Mouse (Mus musculus): Measurements from ENCODE around the gene Lrrc25. TPM values are rescaled to one million over a fixed set of nuclear protein-coding genes. Genes with fewer than 3 reads are reported as not detected.

Lrrc25 gene
- total RNA-seq, 2 experiments from 2014 or later: 1.4 to 1.5 TPM

GRCm38 (mm10) chr8:70610796-70611771 is 4.9 kb upstream of the Lrrc25 start:
- peak; percentile 77 for DNase-seq (ENCODE audit: low spot score)
- intact Hi-C loops (cut with DNase I): loop anchor here (2.0 to 5.0 kb wide), 3 partner anchors 41 to 146 kb away; no protein-coding TSS in a partner anchor

GRCm38 (mm10) chr8:70611849-70612248 is 4.1 kb upstream of the Lrrc25 start:
- DNase-seq (ENCODE audit: low spot score): peak; percentile 73
- intact Hi-C loops (cut with DNase I): loop anchor here (2.0 to 5.0 kb wide), 4 partner anchors 17 to 145 kb away; no protein-coding TSS in a partner anchor

- no peak for DNase-seq (ENCODE audit: low spot score)
- intact Hi-C loops (cut with DNase I): loop anchor here (2.0 to 5.0 kb wide), 3 partner anchors 15 to 144 kb away; no protein-coding TSS in a partner anchor
Measured at GRCm38 (mm10) chr8:70613763-70614162, 2.2 kb upstream of the Lrrc25 start.

DNA sequence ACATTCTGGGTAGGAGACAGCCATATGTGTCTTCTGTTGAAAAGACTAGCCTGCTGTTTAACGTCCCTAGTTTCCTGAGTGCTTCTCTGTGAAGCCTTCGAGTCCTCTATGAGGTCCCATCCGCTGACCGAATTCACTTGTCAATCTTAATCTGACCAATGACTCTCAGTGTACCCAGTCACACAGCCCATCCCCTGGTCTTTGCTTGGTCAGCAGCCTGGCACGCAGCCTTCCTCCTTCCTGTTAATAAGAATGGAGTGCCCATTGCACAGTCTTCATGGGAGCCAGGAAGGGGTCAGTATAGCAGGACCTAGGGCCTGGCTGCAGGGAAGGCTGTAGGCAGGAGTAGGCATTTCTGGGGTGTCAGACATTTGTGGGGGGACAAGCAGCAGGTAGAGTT is 1.5 kb upstream of the Lrrc25 start:
- DNase-seq (ENCODE audit: low spot score): no peak
- intact Hi-C loops (cut with DNase I): loop anchor here (5.0 kb wide), 2 partner anchors 38 to 143 kb away; no protein-coding TSS in a partner anchor

DNA sequence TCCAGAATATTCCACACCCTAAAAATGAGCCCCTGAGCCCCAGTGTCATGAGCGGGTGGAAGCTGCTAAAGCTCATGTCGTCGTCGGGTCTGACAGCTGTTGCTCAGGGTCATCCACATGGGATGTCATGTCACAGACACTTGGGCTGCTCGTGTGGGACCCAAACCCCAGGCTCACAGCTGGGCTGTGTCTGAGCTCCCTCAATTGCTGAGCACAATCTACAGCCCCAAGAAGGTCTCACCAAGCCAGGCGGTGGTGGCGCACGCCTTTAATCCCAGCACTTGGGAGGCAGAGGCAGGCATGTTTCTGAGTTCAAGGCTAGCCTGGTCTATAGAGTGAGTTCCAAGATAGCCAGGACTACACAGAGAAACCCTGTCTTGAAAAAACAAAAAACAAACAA is 674 bp upstream of the Lrrc25 start:
- DNase-seq (ENCODE audit: low spot score): no peak
- intact Hi-C loops (cut with DNase I): no loop called here

DNA sequence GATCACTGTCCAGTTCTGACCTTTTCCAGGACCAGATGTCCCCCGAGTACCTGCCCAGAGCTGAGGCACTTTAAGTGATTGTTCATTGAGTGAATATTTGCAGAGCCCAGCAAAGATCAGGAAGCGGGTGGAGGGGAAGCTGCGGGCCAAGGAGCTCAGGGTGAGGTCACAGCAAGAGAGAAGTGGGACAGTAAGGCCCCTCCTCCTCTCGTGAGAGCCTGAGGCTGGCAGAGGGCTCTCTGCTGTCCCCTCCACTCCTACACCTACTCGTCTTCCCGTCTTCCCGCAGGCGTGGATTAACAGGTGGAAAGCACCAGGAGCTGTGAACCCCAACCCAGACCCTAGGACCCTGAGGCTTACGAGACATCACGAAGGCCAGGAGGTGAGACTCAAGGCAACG is 690 bp downstream of the Lrrc25 start:
- no peak for DNase-seq (ENCODE audit: low spot score)
- intact Hi-C loops (cut with DNase I): no loop called here

DNA sequence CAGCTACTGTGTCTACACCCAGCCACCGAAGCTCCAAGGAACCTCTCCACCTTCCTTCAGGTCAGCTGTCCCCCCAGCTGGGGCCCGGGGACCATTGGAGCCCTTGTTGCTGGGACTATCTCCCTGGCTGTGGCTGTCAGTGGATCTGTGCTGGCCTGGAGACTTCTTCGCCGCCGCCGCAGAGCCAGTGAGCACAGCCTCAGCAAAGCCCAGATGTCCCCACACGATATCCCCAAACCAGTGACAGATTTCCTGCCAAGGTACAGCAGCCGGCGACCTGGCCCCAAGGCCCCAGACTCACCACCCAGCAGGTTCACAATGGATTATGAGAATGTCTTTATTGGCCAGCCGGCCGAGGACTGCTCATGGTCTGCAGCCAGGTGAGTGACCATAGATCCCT is 2.0 kb downstream of the Lrrc25 start:
- intact Hi-C loops (cut with DNase I): no loop called here
- no peak for DNase-seq (ENCODE audit: low spot score)

DNA sequence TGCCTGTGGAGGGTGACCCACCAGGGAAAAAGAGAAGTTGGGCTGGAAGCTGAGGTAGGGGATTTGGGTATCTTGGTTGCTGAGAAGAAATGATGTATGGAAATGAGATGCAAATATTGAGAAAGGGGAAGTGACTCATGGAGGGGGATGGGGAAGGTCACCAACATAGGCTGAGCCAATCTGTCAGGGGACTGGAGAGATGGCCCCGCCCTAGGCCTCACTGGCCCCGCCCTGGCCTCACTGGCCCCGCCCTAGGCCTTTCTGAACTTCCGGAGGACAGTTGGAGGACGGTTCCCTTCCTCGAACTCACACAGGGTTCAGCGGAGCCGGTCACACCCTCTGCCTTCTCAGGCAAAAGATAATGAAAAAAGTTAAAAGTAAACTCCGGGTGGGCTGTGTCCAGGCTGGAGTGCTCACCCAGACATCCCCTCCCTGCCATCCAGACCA is 3.0 kb downstream of the Lrrc25 start:
- intact Hi-C loops (cut with DNase I): no loop called here
- no peak for DNase-seq (ENCODE audit: low spot score)

DNA sequence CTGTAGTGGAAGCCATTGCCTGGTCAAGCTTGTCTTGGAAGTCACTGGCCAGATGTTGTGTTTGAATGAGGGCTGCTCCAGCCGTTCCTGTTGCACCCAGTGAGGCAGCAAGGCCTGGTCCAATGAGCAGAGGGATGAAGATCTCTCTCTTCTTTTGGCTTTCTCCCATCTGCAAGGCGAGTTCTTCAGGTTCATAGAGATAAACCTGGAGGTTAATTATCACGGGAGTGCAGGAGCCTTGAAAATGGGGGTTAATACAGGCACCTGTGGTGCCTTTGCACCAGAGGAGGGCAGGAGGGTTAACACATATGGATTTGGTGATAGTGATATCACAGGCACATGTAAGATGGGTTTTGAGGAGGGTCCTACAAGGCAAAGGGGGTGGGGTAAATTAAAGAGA is 6.3 kb downstream of the Lrrc25 start:
- intact Hi-C loops (cut with DNase I): no loop called here
- DNase-seq (ENCODE audit: low spot score): no peak

DNA sequence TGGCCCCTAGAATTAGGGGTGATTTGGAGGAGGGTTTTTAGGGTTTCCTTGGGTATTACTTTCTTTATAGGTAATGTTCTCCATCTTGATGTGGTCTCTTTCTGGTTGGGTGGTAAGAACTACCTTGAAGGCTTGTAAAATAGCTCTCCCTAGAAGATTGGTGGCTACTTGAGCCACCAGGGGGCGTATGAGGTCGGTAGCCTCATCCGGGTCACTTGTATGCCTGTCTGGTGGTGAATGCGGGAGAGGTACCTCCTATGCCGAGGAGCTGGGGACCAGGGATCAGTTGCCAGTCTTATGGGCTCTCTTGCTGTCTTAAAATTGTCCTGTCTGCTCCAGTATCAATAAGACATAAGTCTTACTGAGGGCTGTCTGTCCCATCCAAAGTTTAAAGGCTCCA is 9.1 kb downstream of the Lrrc25 start:
- intact Hi-C loops (cut with DNase I): no loop called here
- no peak for DNase-seq (ENCODE audit: low spot score)

GRCm38 (mm10) chr8:70627041-70627440 is 11.1 kb downstream of the Lrrc25 start:
- no peak for DNase-seq (ENCODE audit: low spot score)
- intact Hi-C loops (cut with DNase I): no loop called here

- intact Hi-C loops (cut with DNase I): loop anchor here (1.0 to 2.0 kb wide), 2 partner anchors 16 to 22 kb away; no protein-coding TSS in a partner anchor
- no peak for DNase-seq (ENCODE audit: low spot score)
Measured at GRCm38 (mm10) chr8:70628986-70629490, 13.1 kb downstream of the Lrrc25 start.

DNA sequence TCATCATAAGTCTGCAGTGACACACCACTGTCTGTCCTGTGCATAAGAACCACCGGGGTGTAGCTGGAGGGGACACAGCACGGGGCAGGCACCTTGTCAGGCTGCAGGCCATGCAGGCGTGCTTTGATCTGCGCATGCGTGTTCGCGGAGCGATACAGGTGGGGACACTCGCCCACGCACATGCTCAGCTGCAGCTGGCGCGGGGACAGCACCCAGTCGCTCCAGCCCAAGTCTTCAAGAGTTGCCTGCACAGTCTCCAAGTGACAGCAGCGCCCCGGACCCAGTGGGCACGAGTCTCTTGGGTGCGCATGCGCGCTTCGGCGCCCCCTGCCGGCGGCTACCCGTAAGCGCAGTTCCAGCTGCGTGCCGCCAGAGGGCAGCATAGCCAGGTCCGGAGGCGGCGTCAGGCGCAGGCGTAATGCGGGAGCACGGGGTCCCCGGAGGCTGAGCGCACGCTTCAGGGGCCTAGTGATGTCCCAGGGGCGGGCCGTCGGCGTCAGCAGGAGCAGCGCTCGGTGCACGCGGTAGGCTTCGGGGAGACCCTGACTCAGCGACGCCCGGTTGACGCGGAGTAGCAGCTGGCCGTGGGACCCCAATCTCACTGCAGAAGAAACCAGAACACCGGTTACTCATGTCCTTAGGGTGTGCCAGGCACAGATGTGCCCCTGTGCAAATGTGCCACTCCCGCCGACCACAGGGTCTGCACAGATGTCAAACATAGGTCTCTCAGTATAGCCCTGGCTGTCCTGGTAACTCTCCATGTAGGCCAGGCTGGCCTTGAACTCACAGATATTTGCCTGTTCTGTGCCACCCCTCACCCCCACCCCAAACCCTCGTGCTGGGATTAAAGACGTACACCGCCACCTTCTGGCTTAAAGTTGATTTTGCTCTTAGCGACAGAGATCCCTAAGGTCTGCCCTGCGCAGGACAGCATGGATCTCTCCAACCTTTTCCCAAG is 13.9 kb downstream of the Lrrc25 start:
- peak; percentile 79 for DNase-seq (ENCODE audit: low spot score)
- intact Hi-C loops (cut with DNase I): loop anchor here (1.0 to 2.0 kb wide), 3 partner anchors 17 to 71 kb away; no protein-coding TSS in a partner anchor

DNA sequence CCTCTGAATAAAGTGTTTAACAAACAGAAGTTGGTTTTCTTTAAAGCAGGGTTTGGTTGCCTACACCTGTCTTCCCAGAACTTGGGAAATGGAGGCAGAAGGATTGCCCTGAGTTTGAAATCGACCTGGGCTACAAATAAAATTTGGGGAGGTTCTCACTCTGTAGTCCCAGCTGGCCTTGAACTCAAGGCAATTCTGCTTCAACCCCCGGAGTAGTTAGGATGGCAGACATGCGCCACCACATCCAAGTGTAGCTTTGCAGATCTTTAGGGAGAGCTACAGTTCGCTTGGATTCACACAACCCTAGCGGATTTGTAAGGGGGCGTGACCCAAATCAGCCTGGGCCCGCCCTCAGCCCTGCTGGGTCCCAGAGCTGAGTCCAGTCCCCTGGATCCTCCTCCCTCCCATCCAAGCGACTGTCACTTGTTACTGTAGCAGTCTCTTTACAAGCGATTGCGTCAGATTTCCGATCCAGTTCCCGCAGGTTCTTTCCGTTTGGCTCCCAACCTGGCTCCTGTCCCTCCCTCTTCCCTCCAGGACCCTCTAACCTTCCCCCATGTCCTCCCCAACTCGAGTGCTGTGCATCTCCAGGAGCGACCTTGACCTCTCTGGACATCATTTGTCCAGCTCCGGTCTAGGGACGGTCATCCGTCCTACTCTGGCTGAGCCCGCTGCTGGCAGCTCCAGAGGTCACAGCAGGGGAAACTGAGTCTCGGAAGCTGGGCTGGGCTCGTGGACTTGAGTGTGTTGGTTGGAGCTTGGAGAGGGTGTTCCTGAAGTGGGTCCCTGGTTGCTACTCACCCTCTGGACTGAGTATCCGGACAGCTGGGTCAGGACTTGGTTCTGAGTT is 14.8 kb downstream of the Lrrc25 start:
- DNase-seq (ENCODE audit: low spot score): peak; percentile 57
- intact Hi-C loops (cut with DNase I): loop anchor here (2.0 kb wide), 1 partner anchor 70 kb away; no protein-coding TSS in a partner anchor

DNA sequence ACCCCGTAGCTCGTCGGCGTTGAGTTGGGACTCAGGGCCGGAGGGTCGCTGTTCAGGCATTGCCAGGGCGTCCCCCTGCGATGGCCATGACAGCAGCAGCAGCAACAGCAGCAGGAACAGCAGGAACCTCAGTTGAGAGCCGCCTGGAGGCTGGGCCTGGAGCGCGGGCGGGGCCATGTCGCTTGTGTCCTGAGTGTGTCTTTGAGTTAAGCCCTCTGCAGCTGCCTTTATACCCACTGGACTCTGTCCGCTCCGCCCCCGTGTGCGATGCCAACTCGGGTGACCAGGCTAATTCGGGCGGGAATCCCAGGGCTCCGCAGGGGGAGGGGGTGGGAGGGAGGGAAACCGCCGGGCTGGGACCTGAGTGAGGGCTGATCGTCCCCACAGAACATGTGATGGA is 15.5 kb downstream of the Lrrc25 start:
- intact Hi-C loops (cut with DNase I): loop anchor here (2.0 kb wide), 1 partner anchor 69 kb away; no protein-coding TSS in a partner anchor
- DNase-seq (ENCODE audit: low spot score): no peak

DNA sequence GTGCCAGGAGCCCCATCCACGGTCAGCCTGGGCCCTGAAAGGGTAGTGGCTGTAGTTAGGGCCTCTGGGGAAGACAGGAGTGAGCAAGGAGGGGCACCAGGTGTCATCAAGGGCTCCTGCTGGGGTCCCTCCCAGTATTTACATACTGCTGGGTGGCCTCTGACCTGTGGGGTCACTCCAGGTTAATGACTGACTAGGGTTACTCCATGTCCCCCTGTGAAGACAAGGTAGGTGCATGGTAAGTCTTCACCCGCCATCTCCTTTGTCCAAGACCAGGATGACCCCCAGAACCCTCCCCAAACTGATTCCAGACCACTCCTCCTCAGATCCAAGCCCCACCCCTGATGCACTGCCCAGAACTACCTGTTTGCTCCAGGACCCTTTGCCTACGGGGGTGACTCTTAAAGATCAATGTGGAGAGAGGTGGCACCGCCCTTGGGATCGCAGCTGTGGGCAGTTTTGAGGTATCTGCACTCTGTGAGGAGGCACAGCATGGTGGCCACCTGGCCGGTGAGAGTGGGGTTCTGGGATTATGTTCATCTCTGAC is 16.5 kb downstream of the Lrrc25 start, which contains the start of gene Gdf15:
Gene Gdf15, minus strand, starts transcription at position 111 of the 547 bp plus-strand sequence.
- intact Hi-C loops (cut with DNase I): no loop called here
- DNase-seq (ENCODE audit: low spot score): no peak

- DNase-seq (ENCODE audit: low spot score): peak; percentile 74
- intact Hi-C loops (cut with DNase I): no loop called here
Measured at GRCm38 (mm10) chr8:70634066-70634465, 18.1 kb downstream of the Lrrc25 start.

DNA sequence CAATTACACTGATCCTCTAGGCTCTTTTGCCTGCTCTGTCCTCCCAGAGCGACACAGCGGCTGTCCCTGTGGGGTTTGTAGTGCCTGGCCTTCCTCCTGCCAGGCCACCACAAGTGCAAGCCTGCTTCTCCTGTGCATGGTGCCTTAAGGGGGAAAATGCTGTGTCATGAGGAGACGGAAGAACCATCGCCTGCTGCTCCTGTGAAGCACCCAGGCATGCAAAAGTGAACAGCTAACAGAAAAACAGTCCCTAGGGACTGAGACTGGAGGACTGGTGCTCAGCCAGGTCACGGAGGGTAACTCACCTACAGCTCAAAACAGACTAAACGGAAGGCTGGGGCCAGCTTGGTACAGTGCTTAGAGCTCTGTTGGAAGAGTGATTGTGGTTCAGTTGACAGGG is 19.6 kb downstream of the Lrrc25 start:
- intact Hi-C loops (cut with DNase I): no loop called here
- no peak for DNase-seq (ENCODE audit: low spot score)
